Mouse (Mus musculus): ENCODE measurements at regions not wholly inside any gene's neighbourhood (a gene's known extent, or its start where the extent isn't known, plus 50 kb on each side); places are given as distances from the start of the nearest gene placed in this dataset.

GRCm38 (mm10) chr14:36819826-36820225 is 148.8 kb downstream of the Ccser2 start:
- no peak for DNase-seq
- intact Hi-C loops (cut with DNase I): no loop called here

GRCm38 (mm10) chr14:36802418-36802817 is 166.2 kb downstream of the Ccser2 start:
- intact Hi-C loops (cut with DNase I): loop anchor here (10.0 kb wide), 1 partner anchor 648 kb away; no protein-coding TSS in a partner anchor
- no peak for DNase-seq

GRCm38 (mm10) chr14:36799820-36800219 is 168.8 kb downstream of the Ccser2 start:
- intact Hi-C loops (cut with DNase I): loop anchor here (10.0 kb wide), 1 partner anchor 645 kb away; no protein-coding TSS in a partner anchor
- no peak for DNase-seq

GRCm38 (mm10) chr14:36781882-36782281 is 186.7 kb downstream of the Ccser2 start:
- intact Hi-C loops (cut with DNase I): no loop called here
- DNase-seq: no peak

DNA sequence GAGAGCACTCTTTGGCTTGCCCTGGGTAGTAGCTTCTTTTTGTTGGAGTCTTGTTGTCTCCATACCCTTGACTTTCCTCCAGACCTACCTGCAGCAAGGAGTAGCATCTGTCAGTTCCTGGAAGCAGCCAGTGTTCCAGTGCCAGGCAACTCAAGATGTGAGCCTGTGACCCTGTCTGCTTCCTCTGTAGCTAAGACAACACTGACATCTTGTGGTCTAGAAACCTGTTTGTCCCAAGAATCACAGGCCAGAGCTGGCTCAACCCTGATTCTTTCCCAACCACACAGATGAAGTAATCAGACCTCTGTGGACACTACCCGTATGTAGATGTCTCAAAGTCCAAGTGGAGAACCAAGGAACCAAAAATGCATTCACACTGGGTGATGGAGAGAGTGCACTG is 189.6 kb downstream of the Ccser2 start:
- no peak for DNase-seq
- intact Hi-C loops (cut with DNase I): no loop called here

- DNase-seq: no peak
- intact Hi-C loops (cut with DNase I): no loop called here
Measured at GRCm38 (mm10) chr14:36774349-36774748, 194.2 kb downstream of the Ccser2 start.

DNA sequence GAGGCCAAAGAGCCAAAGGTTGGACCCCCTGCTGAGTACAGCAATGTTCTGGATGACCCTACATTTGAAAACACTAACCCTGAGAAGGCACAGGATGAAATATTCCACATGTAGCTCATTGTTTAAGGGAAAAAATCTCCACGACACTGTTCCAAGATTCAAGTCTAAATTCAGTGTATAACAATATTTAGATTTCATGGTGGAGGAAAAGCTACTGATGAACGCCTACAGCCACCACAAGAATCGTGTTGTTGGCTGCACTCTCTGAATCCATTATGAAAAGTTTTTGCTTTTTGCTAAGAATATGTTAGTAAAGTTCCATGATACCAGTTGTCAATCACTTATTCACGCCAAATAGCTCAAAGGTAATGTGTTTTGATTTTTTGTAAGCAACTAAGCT is 204.2 kb downstream of the Ccser2 start:
- no peak for DNase-seq
- intact Hi-C loops (cut with DNase I): no loop called here

- no peak for DNase-seq
- intact Hi-C loops (cut with DNase I): no loop called here
Measured at GRCm38 (mm10) chr14:36756056-36756455, 212.5 kb downstream of the Ccser2 start.

DNA sequence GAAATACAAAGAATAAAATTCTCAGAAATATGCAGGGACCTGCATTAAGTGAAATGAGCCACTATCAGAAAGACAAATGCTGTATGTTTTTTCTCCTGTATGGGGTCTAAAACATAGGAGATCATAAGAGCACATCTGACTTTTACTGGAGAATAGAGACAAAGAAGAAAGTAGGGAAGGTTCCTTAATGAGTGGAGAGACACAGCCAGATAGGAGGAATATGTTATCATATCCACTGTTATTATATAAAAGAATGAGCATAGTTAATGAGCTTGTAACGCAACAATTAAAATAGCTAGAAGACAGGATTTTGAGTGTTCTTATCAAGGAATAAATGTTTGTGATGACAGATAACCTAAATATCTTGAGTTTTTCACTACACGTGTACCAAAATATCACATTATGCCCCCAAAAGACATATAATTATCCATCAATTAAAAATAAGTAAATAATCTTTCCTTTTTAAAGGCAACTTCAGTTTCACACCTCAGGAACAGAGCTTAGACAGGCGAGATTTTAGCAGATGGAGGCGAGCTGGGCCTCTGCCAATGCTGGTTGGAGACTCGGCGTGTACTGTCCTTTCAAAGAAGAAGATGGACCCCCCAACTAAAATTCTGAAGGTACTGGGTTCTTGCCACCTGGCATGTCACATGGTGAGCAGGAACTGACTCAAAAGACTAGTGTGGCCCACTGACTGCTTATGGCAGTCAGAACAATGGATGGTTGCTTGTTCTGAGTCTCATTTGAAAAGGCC is 220.3 kb downstream of the Ccser2 start:
- intact Hi-C loops (cut with DNase I): no loop called here
- no peak for DNase-seq

DNA sequence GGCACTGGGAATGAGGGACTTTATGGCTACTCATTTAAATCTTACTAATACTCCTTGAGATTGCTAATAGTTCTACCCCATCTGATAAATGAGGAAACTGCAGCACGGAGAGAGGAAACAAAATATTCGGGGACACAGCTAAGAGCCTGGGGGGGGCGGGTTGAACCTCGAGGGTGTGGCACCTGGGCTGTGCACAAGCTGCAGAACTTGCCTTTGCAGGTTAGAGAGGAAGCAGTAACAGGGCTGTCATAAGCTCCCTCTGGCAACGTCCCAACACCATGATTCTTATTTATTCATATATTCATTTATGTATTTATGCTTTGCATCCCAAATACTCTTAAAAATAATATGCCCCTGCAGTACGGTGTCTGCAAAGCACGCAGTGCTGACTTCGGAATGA is 237.5 kb downstream of the Ccser2 start:
- DNase-seq: no peak
- intact Hi-C loops (cut with DNase I): no loop called here

GRCm38 (mm10) chr14:36726092-36726491 is 242.5 kb downstream of the Ccser2 start:
- no peak for DNase-seq
- intact Hi-C loops (cut with DNase I): no loop called here

- no peak for DNase-seq
- intact Hi-C loops (cut with DNase I): no loop called here
Measured at GRCm38 (mm10) chr14:36715684-36716083, 252.9 kb downstream of the Ccser2 start.

GRCm38 (mm10) chr14:36696993-36697392 is 271.6 kb downstream of the Ccser2 start:
- DNase-seq: no peak
- intact Hi-C loops (cut with DNase I): no loop called here

DNA sequence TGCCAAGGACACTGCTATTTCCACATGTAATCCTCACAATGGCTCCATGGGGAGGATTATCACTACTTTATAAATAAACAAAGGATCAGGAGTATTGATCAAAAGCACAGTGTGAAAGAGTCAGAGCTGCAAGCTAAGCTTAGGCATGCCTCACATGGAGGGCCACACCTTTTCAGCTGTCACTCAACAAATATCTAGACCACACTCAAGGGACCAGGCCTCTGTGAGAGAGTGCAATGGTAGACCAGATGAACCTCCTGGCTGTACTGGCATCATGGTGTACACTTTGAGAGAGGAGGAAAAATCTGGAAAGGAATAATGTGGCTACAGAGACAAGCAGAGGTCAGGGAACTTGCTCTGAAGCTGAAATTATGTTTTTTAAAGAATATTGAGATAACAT is 276.6 kb downstream of the Ccser2 start:
- DNase-seq: no peak
- intact Hi-C loops (cut with DNase I): no loop called here

DNA sequence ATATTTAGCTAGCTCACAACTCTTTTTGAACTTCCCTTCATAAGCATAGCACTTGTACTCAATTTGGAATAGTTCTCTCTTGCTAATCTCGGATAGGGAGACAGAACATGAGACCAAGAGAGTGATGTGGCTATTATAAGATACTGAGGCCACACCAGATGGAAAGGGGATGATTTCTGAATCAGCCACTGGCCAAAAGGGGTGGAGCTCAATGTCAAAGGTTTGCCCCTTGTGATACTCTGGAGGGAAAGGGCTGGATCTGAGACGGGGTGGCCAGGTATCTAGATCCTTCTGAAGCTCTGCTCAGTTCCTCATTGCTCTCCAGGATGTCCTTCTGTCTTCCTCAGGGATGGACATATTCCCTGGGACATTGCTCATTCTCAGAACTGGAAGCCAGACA is 277.6 kb downstream of the Ccser2 start:
- intact Hi-C loops (cut with DNase I): no loop called here
- no peak for DNase-seq

GRCm38 (mm10) chr14:36658678-36659263 is 309.8 kb downstream of the Ccser2 start:
- intact Hi-C loops (cut with DNase I): no loop called here
- no peak for DNase-seq

DNA sequence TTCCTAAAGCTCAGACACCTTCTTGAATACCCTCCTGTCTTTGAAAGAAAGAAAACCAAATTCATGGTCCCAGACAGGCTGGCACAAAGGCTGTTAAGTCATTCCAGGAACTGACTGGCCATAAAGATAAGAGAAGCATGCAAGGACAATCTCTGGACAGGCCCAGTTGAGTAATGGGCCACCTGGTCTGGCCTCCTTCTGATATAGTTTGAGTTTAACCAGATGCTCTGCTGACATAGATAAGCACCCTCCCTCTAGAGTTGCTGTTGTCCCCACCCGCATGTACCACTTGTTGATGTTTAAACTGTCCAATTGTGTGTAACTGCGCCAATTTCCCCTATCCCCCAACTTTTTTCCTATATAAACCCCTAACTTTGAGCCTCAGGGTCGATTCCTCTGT is 310.4 kb downstream of the Ccser2 start:
- no peak for DNase-seq
- intact Hi-C loops (cut with DNase I): no loop called here

DNA sequence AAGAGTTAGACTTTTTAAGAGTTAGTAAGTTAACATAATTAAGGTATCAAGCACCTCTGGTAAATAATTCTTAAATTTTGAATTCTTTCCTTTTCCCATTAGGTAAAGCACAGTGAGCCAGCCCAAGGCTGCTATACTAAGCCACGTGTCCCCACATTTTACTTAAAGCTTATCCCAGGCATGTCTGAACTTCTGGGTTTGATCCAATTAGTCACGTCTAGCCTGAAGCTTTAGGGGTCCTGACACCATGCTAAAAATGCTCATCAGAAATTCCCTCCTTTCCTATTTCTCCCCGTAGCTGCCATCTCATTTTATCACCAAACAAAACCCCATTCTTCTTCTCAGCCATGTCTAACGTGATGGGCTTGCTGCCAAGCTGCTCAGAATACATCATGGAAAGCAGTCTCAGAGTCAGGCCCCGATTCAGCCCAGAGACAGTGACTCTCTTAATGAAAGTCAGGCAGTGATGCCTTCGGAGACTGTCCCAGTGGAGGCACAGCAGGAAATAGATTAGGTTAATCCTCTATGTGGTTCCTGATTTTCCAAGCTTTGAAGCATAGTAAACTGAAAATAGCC is 315.5 kb downstream of the Ccser2 start:
- intact Hi-C loops (cut with DNase I): no loop called here

GRCm38 (mm10) chr14:36651053-36651735 is 317.4 kb downstream of the Ccser2 start:
- no peak for DNase-seq
- intact Hi-C loops (cut with DNase I): no loop called here

More for the DNA sequence above, 315.5 kb downstream of the Ccser2 start:
- no peak for DNase-seq

GRCm38 (mm10) chr14:36646649-36647048 is 321.9 kb downstream of the Ccser2 start:
- intact Hi-C loops (cut with DNase I): no loop called here
- no peak for DNase-seq

DNA sequence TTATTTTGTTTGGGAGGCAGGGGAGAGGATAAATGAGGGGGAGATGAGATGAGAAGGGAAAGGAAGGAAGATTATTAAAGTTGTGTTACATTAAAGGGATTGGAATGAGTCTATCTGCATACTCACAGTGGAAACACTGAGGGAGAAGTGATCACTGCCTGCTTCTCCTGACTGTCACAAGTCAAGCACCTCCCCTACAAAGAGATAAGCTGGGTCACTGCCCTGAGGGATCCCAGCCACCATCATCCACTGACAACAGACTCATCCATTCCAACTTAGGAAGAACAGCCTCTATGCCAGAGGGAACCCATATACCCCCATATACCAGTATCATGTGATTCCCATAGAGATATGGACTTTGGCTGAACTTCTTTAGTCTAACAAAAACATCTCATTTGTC is 322.3 kb downstream of the Ccser2 start:
- DNase-seq: no peak
- intact Hi-C loops (cut with DNase I): no loop called here
